Mouse (Mus musculus): ENCODE measurements around the gene AU040320. TPM values are rescaled to one million over a fixed set of nuclear protein-coding genes. Genes with fewer than 3 reads are reported as not detected.

Gene AU040320
- polyA plus RNA-seq, 1 experiment, result 30.6 TPM

DNA sequence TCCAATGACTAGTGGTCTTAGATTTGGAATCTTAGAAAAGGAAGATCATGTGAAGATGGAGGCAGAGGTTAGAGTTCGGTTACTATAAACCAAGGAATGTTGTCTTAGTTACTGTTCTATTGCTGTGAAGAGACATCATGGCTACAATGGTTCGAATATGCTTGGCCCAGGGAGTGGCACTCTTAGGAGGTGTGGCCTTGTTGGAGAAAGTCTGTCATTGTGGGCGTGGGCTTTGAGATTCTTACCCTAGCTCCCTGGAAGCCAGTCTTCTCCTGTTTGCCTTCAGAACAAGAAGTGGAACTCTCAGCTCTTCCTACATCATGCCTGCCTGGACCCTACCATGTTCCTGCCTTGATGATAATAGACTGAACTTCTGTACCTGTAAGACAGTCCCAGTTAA, 57.2 kb downstream of the AU040320 start:
- Histone ChIP-seq H3K27ac (ENCODE audit: insufficient read depth, low read length) (no peak overlapping the region), H3K4me1 (ENCODE audit: control insufficient read depth, insufficient read depth, low read length) (no peaks in the 10 kb centered on the region), H3K4me3 (ENCODE audit: insufficient read depth, low read length) (no peak overlapping the region)
- TF ChIP-seq POLR2A (IDR thresholded peaks at IDR 0.05; ENCODE audit: low read depth, low read length) (no peak), CTCF (IDR thresholded peaks at IDR 0.05; ENCODE audit: borderline replicate concordance, insufficient read depth, low read length) (no peak)

DNA sequence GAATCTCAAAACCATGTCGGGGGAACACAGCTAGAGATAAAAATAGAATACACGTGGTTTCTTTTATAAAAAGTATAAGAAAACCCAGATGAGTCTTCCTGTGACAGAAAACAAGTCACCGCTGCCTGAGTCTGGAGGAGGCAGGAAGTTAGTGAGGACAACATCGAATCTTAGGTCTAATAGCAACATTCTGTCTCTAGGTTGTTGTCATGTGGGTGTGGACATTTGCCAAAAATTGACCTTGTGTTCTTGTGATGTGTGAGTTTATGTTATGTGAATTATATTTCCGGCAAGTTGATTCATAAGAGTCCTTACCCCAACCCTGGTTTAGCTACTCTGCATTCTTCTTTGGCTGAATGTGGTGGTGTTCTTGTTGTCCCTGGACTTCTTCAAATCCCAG, 59.9 kb downstream of the AU040320 start:
- no peak for TF ChIP-seq CTCF (IDR thresholded peaks at IDR 0.05; ENCODE audit: borderline replicate concordance, insufficient read depth, low read length)
- TF ChIP-seq POLR2A (IDR thresholded peaks at IDR 0.05; ENCODE audit: low read depth, low read length), result no peak
- no peaks in the 10 kb centered on the region for H3K4me1 ChIP-seq (ENCODE audit: control insufficient read depth, insufficient read depth, low read length)
- no peak overlapping the region for H3K27ac ChIP-seq (ENCODE audit: insufficient read depth, low read length)
- H3K4me3 ChIP-seq (ENCODE audit: insufficient read depth, low read length), result no peak overlapping the region

DNA sequence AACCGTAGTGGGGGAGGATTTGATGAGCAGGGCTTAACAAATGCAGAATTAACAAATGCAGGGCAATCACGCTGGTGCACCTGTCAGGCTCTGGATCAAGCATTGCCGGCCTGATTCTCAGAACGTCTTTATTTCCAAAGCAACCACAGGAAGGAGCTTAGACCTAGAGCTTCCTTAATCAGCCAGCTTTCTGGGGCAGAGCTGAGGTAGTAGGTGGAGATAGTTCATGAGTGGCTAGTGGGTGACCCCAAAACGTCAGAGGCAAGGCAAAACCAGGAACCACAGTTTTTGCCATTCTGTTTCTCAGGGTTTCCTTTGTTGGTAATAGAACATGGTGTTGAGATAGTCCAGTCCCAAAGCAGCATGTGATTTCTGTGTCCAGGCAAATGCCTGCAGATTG, 61.5 kb downstream of the AU040320 start:
- H3K4me3 ChIP-seq (ENCODE audit: insufficient read depth, low read length), result no peak overlapping the region
- H3K27ac ChIP-seq (ENCODE audit: insufficient read depth, low read length), result no peak overlapping the region
- H3K4me1 ChIP-seq (ENCODE audit: control insufficient read depth, insufficient read depth, low read length), result no peaks in the 10 kb centered on the region
- no peak for TF ChIP-seq CTCF (IDR thresholded peaks at IDR 0.05; ENCODE audit: borderline replicate concordance, insufficient read depth, low read length)
- no peak for TF ChIP-seq POLR2A (IDR thresholded peaks at IDR 0.05; ENCODE audit: low read depth, low read length)

DNA sequence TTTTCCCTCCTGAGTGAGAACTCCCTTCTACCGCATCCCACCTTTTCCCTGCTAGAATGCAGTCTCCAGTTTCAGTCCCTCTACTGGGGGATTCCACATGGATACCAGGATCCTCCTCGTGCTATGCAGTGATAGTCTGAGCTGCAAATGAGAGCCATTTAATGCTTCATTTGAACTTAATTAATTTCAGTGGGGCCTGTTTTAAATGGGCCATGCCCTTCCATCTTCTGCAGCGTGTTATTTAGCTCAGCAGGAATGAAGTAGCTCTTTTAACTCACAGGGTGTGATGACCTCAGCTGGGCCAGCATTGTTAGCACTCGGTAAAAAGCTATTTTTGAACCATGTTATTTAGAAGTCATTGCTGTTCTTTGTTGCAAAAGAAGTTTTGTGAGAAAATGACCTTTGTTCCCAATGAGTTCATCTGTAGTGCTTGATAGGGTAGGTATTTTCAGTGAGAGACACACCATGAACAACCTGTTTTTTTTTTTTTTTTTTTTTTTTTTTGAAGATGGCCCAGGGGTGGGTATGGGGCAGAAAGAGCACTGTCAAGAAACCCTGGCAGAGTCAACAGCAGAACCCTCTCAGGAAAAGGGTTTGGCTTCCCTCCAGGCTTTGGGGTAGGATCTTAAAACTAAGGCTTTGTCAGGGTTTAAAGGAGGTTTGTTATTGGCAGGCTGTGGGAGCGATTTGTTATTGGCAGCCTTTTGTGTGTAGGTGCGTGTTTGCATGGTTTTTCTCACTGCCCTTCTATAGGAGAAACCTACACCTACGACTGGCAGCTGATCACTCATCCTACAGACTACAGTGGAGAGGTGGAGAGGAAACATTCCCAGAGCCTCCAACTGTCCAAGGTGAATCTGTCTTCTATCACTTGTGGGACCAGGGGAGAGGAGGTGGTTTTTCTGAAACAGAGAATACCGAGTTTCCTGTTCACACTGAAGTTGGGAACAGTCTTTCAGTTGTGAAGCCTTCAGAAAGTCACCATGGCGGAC, 69.8 kb downstream of the AU040320 start:
- Histone ChIP-seq H3K4me3 (ENCODE audit: insufficient read depth, low read length) (no peak overlapping the region), H3K27ac (ENCODE audit: insufficient read depth, low read length) (no peak overlapping the region), H3K4me1 (ENCODE audit: control insufficient read depth, insufficient read depth, low read length) (no peaks in the 10 kb centered on the region)
- TF ChIP-seq CTCF (IDR thresholded peaks at IDR 0.05; ENCODE audit: borderline replicate concordance, insufficient read depth, low read length) (no peak), POLR2A (IDR thresholded peaks at IDR 0.05; ENCODE audit: low read depth, low read length) (no peak)

DNA sequence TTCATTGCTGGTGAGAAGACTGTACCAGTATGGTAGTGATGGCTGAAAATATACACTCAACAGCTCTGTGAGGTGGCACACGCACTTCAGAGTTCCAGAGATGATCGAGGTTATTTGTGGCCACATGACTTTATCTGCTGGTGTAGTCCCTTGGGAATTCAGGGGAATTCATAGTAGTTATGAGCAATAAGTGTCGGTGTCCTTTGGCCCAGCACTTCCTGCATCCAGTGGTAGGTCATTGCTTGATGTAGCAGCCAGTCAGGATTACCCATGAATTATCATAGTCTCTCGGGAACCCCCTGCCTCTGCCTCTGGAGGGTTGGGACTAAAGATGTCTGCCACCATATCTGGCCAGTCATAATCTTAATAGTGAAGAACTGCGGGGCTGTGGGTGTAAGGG, 70.6 kb downstream of the AU040320 start:
- H3K4me3 ChIP-seq (ENCODE audit: insufficient read depth, low read length), result no peak overlapping the region

DNA sequence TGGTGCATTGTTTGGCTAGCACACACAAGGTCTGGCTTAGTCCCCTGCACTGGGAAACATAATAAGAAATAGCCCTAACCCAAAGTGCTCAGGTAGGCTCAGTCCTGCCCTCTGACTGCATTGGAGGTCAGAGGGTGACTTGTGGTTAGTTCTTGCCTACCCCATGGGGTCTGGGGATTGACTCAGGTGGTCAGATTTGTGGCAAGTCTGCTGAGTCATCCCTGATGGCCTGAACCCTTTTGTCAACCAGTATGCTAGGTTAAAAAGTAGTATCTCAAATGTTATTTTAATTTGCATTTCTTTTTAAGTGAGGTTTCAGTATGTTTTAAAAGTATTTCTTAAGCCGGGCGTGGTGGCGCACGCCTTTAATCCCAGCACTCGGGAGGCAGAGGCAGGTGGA, 77.8 kb downstream of the AU040320 start:
- TF ChIP-seq POLR2A (IDR thresholded peaks at IDR 0.05; ENCODE audit: low read depth, low read length), result no peak
- no peak for TF ChIP-seq CTCF (IDR thresholded peaks at IDR 0.05; ENCODE audit: borderline replicate concordance, insufficient read depth, low read length)
- H3K27ac ChIP-seq (ENCODE audit: insufficient read depth, low read length), result no peak overlapping the region
- no peak overlapping the region for H3K4me3 ChIP-seq (ENCODE audit: insufficient read depth, low read length)
- H3K4me1 ChIP-seq (ENCODE audit: control insufficient read depth, insufficient read depth, low read length), result no peaks in the 10 kb centered on the region

More for the DNA sequence above, 70.6 kb downstream of the AU040320 start:
- no peaks in the 10 kb centered on the region for H3K4me1 ChIP-seq (ENCODE audit: control insufficient read depth, insufficient read depth, low read length)
- no peak overlapping the region for H3K27ac ChIP-seq (ENCODE audit: insufficient read depth, low read length)
- TF ChIP-seq CTCF (IDR thresholded peaks at IDR 0.05; ENCODE audit: borderline replicate concordance, insufficient read depth, low read length) (no peak), POLR2A (IDR thresholded peaks at IDR 0.05; ENCODE audit: low read depth, low read length) (no peak)

DNA sequence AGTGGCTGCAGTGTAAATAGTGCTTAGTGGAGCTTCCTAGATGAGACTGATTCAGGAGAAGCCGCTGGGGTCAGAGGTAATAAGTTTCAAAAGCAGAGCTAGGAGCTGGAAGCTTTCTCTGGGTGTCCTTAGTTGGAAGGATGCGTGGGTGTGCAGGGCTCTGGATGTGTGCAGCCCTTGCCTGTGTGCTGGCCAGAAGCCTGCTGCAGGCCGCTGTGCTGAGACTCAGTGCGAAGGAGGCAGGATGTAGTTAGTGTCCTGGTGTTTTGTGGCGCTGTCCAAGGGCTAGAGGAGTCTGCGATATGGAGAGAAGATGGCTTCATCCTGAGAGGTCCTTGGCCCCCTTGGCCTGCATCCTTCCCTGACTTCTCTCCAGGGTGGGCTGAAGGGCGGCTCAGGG, 85.5 kb downstream of the AU040320 start:
- Histone ChIP-seq H3K4me1 (ENCODE audit: control insufficient read depth, insufficient read depth, low read length) (no peaks in the 10 kb centered on the region; the same call in 1 of the 2 replicates), H3K4me3 (ENCODE audit: insufficient read depth, low read length) (no peak overlapping the region), H3K27ac (ENCODE audit: insufficient read depth, low read length) (no peak overlapping the region)
- TF ChIP-seq CTCF (IDR thresholded peaks at IDR 0.05; ENCODE audit: borderline replicate concordance, insufficient read depth, low read length), result no peak
- no peak for TF ChIP-seq POLR2A (IDR thresholded peaks at IDR 0.05; ENCODE audit: low read depth, low read length)

DNA sequence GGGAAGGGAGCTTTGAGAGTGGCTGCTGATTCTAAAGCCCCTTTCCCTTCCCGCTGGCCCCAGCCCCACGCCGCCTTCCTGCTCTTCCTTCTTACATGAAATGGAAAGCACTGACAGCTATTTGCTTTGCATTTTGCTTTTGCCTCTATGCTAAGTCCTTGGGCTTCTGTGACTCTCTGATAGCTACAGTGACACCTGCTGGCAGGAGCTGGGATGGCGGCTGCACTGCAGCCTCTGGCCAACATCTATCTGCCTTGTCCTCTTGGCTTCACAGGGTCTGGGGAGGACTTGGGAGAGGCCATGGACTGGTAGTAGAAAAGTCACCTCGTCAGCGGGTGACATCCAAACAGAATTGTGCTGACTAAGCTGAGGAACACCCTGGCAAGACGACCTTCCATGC, 86.5 kb downstream of the AU040320 start:
- H3K4me3 ChIP-seq (ENCODE audit: insufficient read depth, low read length), result no peak overlapping the region
- H3K27ac ChIP-seq (ENCODE audit: insufficient read depth, low read length), result no peak overlapping the region
- H3K4me1 ChIP-seq (ENCODE audit: control insufficient read depth, insufficient read depth, low read length), result no peaks in the 10 kb centered on the region; the same call in 1 of the 2 replicates
- TF ChIP-seq POLR2A (IDR thresholded peaks at IDR 0.05; ENCODE audit: low read depth, low read length) (no peak), CTCF (IDR thresholded peaks at IDR 0.05; ENCODE audit: borderline replicate concordance, insufficient read depth, low read length) (peak; percentile 87)

DNA sequence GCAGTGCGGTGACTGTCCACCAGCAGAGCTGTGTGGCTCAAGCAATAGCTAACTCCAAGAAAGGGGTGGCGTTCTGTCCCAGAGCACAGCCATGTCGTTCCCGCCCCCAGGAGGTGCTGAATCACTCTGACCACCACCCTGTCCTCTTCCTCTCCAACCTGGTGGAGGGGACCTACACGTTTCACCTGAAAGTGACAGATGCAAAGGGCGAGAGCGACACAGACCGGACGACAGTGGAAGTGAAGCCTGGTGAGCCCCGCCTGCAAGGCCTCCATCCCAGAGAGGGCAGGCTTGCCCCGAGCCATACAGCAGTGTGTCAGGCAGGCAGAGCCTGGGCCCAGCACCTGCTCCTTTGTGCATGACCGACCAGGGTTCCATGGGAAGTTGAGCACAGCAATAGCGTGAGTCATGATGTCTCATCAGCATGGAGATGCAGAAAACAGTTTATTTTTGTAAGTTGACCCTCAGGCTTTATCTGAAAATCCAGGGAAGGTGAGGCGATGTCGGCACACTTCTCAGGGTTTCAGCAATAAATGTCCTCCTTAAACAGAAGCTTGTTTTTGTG, 87.7 kb downstream of the AU040320 start:
- TF ChIP-seq CTCF (IDR thresholded peaks at IDR 0.05; ENCODE audit: borderline replicate concordance, insufficient read depth, low read length), result no peak
- TF ChIP-seq POLR2A (IDR thresholded peaks at IDR 0.05; ENCODE audit: low read depth, low read length), result no peak
- H3K27ac ChIP-seq (ENCODE audit: insufficient read depth, low read length), result no peak overlapping the region
- H3K4me1 ChIP-seq (ENCODE audit: control insufficient read depth, insufficient read depth, low read length), result peaks cover 1% of the 10 kb centered on the region
- no peak overlapping the region for H3K4me3 ChIP-seq (ENCODE audit: insufficient read depth, low read length)

DNA sequence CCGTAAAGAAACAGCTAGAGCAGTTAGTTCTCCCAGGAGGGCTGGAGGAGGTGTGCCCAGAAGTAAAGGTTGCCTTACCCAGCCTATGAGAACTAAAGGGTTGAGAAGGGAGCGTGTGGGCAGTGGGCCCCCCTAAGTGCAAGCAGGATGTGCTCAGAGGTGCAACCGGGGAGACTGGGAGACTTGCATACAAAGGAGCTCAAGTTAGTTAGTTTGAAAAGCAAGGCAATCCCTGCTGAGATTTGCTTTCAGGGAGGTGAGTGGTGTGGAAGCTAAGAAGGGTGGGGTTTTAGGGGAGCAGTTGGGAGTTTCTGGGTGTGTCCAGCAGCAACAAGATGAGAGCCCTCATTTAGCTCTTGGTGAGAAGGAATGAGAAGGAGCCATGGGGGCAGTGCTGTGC, 89.6 kb downstream of the AU040320 start:
- TF ChIP-seq CTCF (IDR thresholded peaks at IDR 0.05; ENCODE audit: borderline replicate concordance, insufficient read depth, low read length) (no peak), POLR2A (IDR thresholded peaks at IDR 0.05; ENCODE audit: low read depth, low read length) (no peak)
- no peak overlapping the region for H3K4me3 ChIP-seq (ENCODE audit: insufficient read depth, low read length)
- no peak overlapping the region for H3K27ac ChIP-seq (ENCODE audit: insufficient read depth, low read length)
- H3K4me1 ChIP-seq (ENCODE audit: control insufficient read depth, insufficient read depth, low read length), result peaks cover 3% of the 10 kb centered on the region
